Mouse (Mus musculus) embryonic facial prominence, embryonic 15.5 days (tissue): ENCODE data around the gene Psmb9. TPM values are rescaled to one million over a fixed set of nuclear protein-coding genes. Genes with fewer than 3 reads are reported as not detected.

ENCODE experiments used
- ATAC-seq: fragments of 200-750 bp; cut with Nextera tagmentation; 2 replicates; pipeline ENCODE4 v1.8.0; 2017; ENCODE audit warnings: low read depth, moderate TSS enrichment; ENCODE audit not compliant: insufficient number of reproducible peaks, low FRiP score, low TSS enrichment
- H3K27ac ChIP-seq: fragments of 300-500 bp; sonication (generic); replicated peaks from 2 replicates; pipeline ENCODE4 v1.5.1; 2015; ENCODE audit warnings: mild to moderate bottlenecking, inconsistent platforms
- H3K27me3 ChIP-seq: fragments of 300-500 bp; sonication (generic); 2 replicates; pipeline ENCODE4 v1.6.1; 2015; ENCODE audit warnings: inconsistent platforms
- H3K36me3 ChIP-seq: fragments of 300-500 bp; sonication (generic); 2 replicates; pipeline ENCODE4 v1.6.1; 2015; ENCODE audit warnings: mild to moderate bottlenecking, inconsistent platforms
- H3K4me1 ChIP-seq: fragments of 300-500 bp; sonication (generic); 2 replicates; pipeline ENCODE4 v1.6.1; 2015; ENCODE audit warnings: inconsistent platforms
- H3K4me2 ChIP-seq: fragments of 300-500 bp; sonication (generic); replicated peaks from 2 replicates; pipeline ENCODE4 v1.6.1; 2015; ENCODE audit warnings: mild to moderate bottlenecking, inconsistent platforms
- H3K4me3 ChIP-seq: fragments of 300-500 bp; sonication (generic); replicated peaks from 2 replicates; pipeline ENCODE4 v1.5.1; 2015; ENCODE audit warnings: mild to moderate bottlenecking, inconsistent platforms
- H3K9ac ChIP-seq: fragments of 300-500 bp; sonication (generic); 2 replicates; pipeline ENCODE4 v1.6.1; 2015; ENCODE audit warnings: inconsistent platforms
- H3K9me3 ChIP-seq: fragments of 300-500 bp; sonication (generic); replicated peaks from 2 replicates; pipeline ENCODE4 v1.6.1; 2016; ENCODE audit warnings: inconsistent platforms
- WGBS: fragments of 180-500 bp; shearing (Covaris S2); methylation state at CpG from one replicate; pipeline ENCODE4 v1.1.7; 2015; 5-methylcytosine and 5-hydroxymethylcytosine counted together
- polyA plus RNA-seq: library from polyadenylated mRNA; unstranded; fragments of >200 nt; fragmentation: Nextera tagmentation; extraction: Ambion mirVana; gene quantifications from 2 replicates; pipeline ENCODE4 v1.2.1, GENCODE M21; 2015

Psmb9 gene
- polyA plus RNA-seq, 1 experiment from 2014 or later: 3.3 TPM

DNA sequence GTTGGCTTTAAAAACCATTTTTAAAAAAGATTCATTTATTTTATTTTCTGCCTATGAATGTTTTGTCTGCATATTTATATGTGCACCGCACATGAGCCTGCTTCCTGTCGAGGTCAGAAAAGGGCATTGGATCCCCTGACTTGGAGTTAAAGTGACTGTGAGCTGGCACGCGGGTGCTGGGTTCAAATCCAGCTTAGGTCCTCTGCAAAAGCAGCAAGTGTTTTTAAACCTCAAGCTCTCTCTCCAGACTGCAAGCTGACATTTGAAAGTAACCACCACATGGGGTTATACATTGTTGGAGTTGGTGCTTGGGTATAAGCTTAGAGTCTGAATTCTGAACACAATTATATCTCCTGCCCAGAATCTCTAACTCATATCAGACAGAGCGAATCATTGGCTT is 30.4 kb upstream of the Psmb9 start:
- Histone ChIP-seq H3K9me3 (no peaks in the 10 kb centered on the region), H3K36me3 (no peaks in the 10 kb centered on the region), H3K27me3 (peaks cover 29% of the 10 kb centered on the region), H3K27ac (no peak overlapping the region), H3K4me3 (no peak overlapping the region), H3K4me1 (no peaks in the 10 kb centered on the region), H3K9ac (no peak overlapping the region), H3K4me2 (no peak overlapping the region)
- no peak for ATAC-seq
- WGBS: 91% methylated on average over 5 of the region's 5 CpGs

DNA sequence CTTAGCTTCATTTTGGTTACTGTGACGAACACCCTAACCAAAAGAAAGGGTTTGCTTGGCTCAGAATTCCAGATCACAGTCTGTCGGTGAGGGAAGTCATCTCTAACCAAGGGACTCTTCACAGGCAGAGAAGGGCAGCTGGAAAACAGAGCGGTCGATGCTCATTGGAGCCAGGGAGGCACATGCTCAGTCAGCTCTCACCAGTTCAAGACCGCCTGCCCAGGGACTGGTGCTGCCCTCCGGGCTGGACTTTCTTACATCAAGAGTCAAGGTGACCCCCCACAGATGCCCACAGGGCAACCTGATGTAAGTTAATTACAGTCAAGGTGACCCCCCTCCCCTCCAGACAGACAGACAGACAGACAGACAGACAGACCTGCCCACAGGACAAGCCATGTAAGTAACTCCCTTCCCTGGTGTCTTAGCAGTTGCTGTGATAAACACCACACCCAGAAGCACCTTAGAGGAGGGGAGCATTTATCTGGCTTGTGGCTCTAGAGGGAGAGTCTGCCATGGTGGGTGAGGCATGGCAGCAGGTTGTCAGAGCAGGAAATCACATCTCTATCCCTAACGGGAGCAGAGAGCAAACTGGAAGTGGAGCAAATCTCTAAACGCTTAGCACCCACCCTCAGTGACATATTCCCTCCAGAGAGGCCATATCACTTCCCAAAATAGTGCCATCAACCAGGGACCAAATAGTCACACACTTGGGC is 29.8 kb upstream of the Psmb9 start:
- Histone ChIP-seq H3K9me3 (no peaks in the 10 kb centered on the region), H3K36me3 (no peaks in the 10 kb centered on the region), H3K4me3 (no peak overlapping the region), H3K27ac (no peak overlapping the region), H3K4me2 (no peak overlapping the region), H3K27me3 (peaks cover 35% of the 10 kb centered on the region), H3K9ac (no peak overlapping the region), H3K4me1 (no peaks in the 10 kb centered on the region)
- ATAC-seq: no peak
- 81% methylated on average over 8 of the region's 8 CpGs for WGBS

DNA sequence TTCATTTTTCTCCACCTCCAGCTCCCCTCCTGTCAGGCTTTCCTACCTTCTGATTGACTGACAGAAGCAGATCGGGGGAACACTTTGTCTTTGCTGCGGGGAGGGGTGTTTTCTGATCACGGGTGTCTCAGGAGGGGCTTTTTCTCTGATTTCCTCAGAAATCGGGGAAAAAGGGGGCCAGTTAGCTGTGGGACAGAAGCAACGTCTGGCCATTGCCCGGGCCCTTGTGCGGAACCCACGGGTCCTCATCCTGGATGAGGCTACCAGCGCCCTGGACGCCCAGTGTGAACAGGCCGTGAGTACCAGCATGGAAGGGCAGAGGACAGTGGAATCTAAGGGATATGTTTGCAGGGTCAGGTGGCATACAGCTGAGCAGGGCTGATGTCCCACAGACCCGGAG is 27.6 kb upstream of the Psmb9 start:
- Histone ChIP-seq H3K4me2 (no peak overlapping the region), H3K27ac (no peak overlapping the region), H3K36me3 (no peaks in the 10 kb centered on the region), H3K4me3 (no peak overlapping the region), H3K9me3 (no peaks in the 10 kb centered on the region), H3K27me3 (peaks cover 57% of the 10 kb centered on the region), H3K4me1 (no peaks in the 10 kb centered on the region), H3K9ac (no peak overlapping the region)
- no peak for ATAC-seq
- 81% methylated on average over 12 of the region's 12 CpGs for WGBS

DNA sequence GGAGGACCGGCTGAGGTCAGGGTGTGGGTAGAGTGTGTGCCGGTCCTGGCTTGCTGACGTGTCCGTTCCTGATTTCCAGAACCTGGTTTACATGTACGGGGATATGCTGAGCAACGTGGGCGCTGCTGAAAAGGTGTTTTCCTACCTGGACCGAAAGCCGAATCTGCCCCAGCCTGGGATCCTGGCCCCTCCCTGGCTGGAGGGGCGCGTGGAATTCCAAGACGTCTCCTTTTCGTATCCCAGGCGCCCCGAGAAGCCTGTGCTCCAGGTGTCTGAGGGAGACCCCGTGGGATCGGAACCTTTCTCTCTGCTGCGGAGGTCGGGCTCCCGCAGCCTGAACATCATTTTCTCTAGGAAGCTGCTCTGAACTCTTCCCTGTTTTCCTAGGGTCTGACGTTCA is 26.4 kb upstream of the Psmb9 start:
- peaks cover 58% of the 10 kb centered on the region for H3K27me3 ChIP-seq
- peak overlapping the region; percentile 22; the same call in 1 of the 2 replicates for H3K4me2 ChIP-seq
- H3K4me1 ChIP-seq: no peaks in the 10 kb centered on the region
- H3K27ac ChIP-seq: no peak overlapping the region
- H3K9me3 ChIP-seq: no peaks in the 10 kb centered on the region
- no peaks in the 10 kb centered on the region for H3K36me3 ChIP-seq
- WGBS: 40% methylated on average over 21 of the region's 21 CpGs
- ATAC-seq: no peak
- H3K4me3 ChIP-seq: 0 out of 2 replicates have a peak overlapping the region, but pooled peaks have one; percentile 3
- H3K9ac ChIP-seq: no peak overlapping the region

DNA sequence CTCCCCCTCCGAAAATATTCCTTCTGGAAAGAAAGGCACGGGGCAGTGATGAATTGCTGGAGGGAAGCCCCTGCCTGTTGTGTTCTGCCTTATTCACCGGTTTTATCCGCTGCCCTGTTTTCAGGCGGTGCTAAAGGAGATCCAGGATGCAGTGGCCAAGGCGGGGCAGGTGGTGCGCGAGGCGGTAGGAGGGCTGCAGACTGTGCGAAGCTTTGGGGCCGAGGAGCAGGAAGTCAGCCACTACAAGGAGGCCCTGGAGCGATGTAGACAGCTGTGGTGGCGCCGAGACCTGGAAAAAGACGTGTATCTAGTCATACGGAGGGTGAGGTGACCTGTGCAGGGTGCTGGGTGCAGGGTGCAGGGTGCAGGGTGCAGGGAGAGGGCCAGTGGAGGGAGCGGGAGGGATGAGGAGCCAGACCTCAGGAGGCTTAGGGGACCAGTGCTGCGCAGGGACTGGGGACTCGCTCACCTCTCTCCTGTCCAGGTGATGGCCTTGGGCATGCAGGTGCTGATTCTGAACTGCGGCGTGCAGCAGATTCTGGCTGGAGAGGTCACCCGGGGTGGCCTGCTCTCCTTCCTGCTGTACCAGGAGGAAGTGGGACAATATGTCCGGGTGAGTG is 24.3 kb upstream of the Psmb9 start:
- Histone ChIP-seq H3K4me3 (no peak overlapping the region), H3K36me3 (no peaks in the 10 kb centered on the region), H3K4me2 (no peak overlapping the region), H3K9me3 (no peaks in the 10 kb centered on the region), H3K9ac (no peak overlapping the region), H3K27me3 (peaks cover 64% of the 10 kb centered on the region), H3K4me1 (no peaks in the 10 kb centered on the region), H3K27ac (no peak overlapping the region)
- ATAC-seq: no peak
- 16% methylated on average over 23 of the region's 23 CpGs for WGBS

DNA sequence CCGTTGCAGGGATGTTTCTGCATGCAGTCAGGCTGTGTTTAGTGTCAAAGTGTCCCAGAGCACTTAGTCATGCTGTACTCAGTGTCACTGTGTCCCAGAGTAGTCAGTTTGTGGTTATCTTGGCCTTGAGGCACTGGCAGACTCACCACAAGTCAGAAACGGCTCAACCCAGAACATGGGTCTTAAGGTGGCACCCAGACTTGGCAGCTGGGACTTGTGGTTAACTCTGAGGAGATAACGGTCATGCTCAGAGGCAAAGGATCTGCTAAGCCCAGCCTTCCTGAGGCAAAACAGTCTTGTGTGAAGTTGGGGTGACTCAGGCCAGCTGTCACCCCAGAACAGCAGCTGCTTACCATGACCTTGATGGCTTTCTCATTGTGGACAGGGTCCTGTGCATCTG is 23.0 kb upstream of the Psmb9 start:
- Histone ChIP-seq H3K27ac (no peak overlapping the region), H3K9me3 (no peaks in the 10 kb centered on the region), H3K4me3 (no peak overlapping the region), H3K4me1 (no peaks in the 10 kb centered on the region), H3K27me3 (peaks cover 71% of the 10 kb centered on the region), H3K9ac (no peak overlapping the region), H3K4me2 (no peak overlapping the region), H3K36me3 (no peaks in the 10 kb centered on the region)
- ATAC-seq: no peak
- 51% methylated on average over 3 of the region's 3 CpGs for WGBS

DNA sequence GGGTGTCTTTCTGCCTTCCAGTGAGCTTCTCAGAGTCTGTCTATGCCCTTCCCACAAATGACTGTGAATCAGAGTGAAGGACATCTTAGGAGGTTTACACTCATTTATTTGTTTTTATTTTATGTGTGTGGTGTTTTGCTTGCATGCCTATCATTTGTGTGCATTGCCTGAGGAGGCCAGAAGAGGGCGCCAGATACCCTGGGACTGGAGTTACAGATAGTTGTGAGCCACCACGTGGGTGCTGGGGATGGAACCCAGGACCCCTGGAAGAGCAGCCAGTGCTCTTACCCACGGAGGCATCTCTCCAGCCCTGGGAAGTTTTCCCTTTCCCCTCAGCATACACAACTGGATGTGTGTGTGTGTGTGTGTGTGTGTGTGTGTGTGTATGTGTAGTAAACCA is 22.1 kb upstream of the Psmb9 start:
- Histone ChIP-seq H3K9me3 (no peaks in the 10 kb centered on the region), H3K36me3 (no peaks in the 10 kb centered on the region), H3K27ac (no peak overlapping the region), H3K4me1 (peaks cover 8% of the 10 kb centered on the region), H3K4me3 (no peak overlapping the region), H3K9ac (no peak overlapping the region), H3K4me2 (no peak overlapping the region), H3K27me3 (peaks cover 71% of the 10 kb centered on the region)
- WGBS: 42% methylated on average over 3 of the region's 3 CpGs
- no peak for ATAC-seq

DNA sequence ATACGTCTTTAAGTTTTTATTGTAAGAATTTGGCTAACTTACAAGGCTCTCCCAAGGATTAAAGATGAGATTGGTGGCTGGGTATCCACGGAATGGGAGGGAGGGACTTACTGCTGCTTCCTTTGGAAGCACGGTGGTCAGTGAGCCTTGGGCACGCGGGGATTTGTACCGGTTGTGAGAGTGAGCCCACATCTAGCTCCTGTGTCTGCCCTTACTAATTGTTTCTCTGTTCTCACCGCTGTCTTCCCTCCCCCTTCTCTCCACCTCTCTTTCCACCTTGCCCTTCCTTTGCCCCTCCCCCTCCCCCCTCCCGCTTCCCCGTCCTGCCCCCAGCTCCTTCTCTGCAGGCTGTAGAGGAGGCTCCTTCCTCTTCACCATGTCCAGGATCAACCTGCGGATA is 20.9 kb upstream of the Psmb9 start:
- no peak overlapping the region for H3K4me3 ChIP-seq
- H3K4me2 ChIP-seq: no peak overlapping the region
- peaks cover 8% of the 10 kb centered on the region for H3K4me1 ChIP-seq
- H3K27me3 ChIP-seq: peaks cover 64% of the 10 kb centered on the region
- no peak overlapping the region for H3K27ac ChIP-seq
- H3K9ac ChIP-seq: no peak overlapping the region
- H3K36me3 ChIP-seq: no peaks in the 10 kb centered on the region
- H3K9me3 ChIP-seq: no peaks in the 10 kb centered on the region
- WGBS: 22% methylated on average over 10 of the region's 10 CpGs
- ATAC-seq: no peak

DNA sequence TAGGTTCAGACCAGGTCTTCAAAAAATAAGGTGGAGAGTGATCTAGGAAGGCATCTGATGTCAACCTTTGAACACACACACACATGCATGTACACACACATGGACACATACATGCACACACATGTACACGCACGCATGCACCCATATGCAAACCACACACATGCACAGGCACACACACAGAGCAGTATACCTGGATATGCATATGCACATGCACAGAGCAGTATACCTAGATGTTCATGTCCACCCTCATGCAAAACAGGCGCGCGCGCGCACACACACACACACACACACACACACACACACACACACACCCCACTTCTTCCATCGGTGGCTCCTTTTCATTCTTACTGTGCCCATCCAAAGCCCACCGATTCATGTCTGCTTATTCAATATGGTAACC is 20.3 kb upstream of the Psmb9 start:
- Histone ChIP-seq H3K4me2 (no peak overlapping the region), H3K9me3 (no peaks in the 10 kb centered on the region), H3K27me3 (peaks cover 60% of the 10 kb centered on the region), H3K4me3 (no peak overlapping the region), H3K36me3 (no peaks in the 10 kb centered on the region), H3K4me1 (peaks cover 8% of the 10 kb centered on the region), H3K27ac (no peak overlapping the region), H3K9ac (no peak overlapping the region)
- ATAC-seq: no peak
- WGBS: 97% methylated on average over 9 of the region's 9 CpGs

DNA sequence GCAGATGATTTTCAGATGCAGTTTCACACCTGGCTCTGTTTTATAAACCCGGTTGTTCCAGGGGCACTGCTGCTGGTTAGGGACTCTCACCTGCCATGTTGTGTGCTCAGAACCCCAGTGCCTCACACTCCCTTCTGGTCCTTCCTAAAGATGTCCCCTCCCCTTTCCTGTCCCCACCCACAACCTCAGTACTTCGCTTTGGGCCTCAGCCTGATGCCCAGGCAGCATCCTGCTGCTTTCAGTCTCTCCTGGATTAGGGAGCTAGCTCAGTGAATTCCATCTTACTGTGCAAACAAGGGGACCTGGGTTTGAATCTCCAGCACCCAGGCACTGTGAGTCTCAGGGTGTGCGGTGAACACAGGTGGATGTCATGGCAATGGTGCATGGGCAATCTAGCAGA is 19.9 kb upstream of the Psmb9 start:
- Histone ChIP-seq H3K9me3 (no peaks in the 10 kb centered on the region), H3K27ac (no peak overlapping the region), H3K27me3 (peaks cover 56% of the 10 kb centered on the region), H3K4me3 (no peak overlapping the region), H3K9ac (no peak overlapping the region), H3K4me2 (no peak overlapping the region), H3K36me3 (no peaks in the 10 kb centered on the region), H3K4me1 (peaks cover 8% of the 10 kb centered on the region)
- 62% methylated on average over 3 of the region's 3 CpGs for WGBS
- ATAC-seq: no peak

DNA sequence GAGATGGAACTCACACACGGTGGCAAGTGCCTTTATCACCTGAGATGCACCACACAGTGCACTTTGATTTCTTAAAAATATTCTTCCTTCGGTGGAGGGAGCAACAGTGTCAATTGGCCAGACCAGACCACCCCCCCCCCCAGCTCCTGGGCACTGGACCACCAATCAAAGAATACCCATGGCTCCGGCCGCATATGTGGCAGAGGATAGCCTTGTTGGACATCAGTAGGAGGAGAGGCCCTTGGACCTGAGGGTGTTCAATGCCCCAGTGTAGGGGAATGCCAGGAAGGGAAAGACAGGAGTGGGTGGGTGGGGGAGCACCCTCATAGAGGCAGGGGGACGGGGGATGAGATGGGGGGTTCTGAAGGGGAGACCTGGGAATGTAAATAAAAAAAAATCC is 19.2 kb upstream of the Psmb9 start:
- Histone ChIP-seq H3K4me2 (no peak overlapping the region), H3K9me3 (no peaks in the 10 kb centered on the region), H3K4me1 (peaks cover 8% of the 10 kb centered on the region), H3K4me3 (no peak overlapping the region), H3K27ac (no peak overlapping the region), H3K27me3 (peaks cover 50% of the 10 kb centered on the region), H3K36me3 (no peaks in the 10 kb centered on the region), H3K9ac (no peak overlapping the region)
- ATAC-seq: no peak
- WGBS: 85% methylated on average over 5 of the region's 5 CpGs

DNA sequence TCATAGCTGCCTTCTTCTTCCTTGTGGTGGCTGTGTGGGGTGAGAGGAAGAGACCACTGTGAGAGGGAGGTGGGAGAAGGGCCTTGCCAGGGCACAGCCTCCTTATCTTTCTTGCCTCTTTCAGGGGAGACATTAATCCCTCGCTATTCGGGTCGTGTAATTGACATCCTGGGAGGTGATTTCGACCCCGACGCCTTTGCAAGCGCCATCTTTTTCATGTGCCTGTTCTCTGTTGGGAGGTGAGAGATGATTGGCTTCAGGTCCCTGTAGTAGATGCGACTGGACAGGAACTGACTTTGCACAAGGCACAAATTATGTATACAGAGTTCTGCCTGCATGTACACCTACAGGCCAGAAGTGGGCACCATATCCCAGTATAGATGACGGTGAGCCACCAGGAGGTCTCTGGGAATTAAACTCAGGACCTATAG is 18.2 kb upstream of the Psmb9 start:
- no peak for ATAC-seq

More for the DNA sequence above, 18.2 kb upstream of the Psmb9 start:
- Histone ChIP-seq H3K4me1 (peaks cover 8% of the 10 kb centered on the region), H3K4me2 (peak overlapping the region; percentile 79), H3K9ac (no peak overlapping the region), H3K9me3 (no peaks in the 10 kb centered on the region), H3K27me3 (peaks cover 48% of the 10 kb centered on the region), H3K27ac (no peak overlapping the region), H3K4me3 (no peak overlapping the region), H3K36me3 (no peaks in the 10 kb centered on the region)
- 18% methylated on average over 9 of the region's 9 CpGs for WGBS
